Mouse (Mus musculus): ENCODE measurements at regions not wholly inside any gene's neighbourhood (a gene's known extent, or its start where the extent isn't known, plus 50 kb on each side); places are given as distances from the start of the nearest gene placed in this dataset.
A peak's percentile ranks its signal among the peaks of the same experiment; 100 is the strongest.

DNA sequence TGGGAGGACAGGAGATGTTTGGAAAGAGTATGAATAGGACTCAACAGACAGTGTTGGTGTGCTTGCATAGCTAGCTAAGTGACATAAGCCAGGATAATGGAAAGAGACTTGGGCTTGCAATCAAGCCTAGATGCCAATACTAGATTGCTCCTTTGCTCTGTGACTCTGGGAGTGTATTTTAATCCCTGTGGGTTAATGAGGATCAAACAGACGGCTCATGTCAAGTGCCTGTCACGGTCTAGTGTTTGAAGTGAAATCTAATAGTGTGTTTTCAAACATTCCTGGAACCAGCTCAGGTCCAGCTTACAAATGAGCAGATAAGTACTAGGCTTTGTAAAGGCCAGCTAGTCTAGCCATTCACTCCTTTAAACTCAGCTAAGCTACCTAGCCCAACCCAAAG lies 64.1 kb upstream of the Ranbp3l start:
- DNase-seq = no peak

GRCm38 (mm10) chr15:8897487-8898158 lies 70.1 kb upstream of the Ranbp3l start:
- no peak for DNase-seq

GRCm38 (mm10) chr15:8896856-8897255 lies 70.9 kb upstream of the Ranbp3l start:
- DNase-seq = no peak

GRCm38 (mm10) chr15:8896391-8896790 lies 71.4 kb upstream of the Ranbp3l start:
- DNase-seq = no peak

DNA sequence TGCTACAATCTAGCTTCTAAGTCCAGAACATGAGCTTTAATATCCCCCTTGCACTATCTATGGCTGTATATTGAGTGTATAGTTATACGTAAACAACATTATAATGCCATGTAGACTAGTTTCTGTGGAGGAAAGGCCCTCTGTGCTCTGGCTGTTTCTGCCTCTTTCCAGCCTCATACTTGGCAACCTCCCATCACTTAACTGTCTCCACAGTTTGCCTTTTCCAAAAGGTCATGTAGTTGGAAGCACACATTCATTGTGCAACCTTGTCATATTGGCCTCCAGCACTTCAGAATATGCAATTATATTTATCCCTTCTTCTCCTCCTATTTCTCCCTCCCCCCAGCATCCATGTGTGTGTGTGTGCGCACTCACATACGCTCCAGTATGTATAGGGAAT lies 82.2 kb upstream of the Ranbp3l start:
- no peak for DNase-seq

DNA sequence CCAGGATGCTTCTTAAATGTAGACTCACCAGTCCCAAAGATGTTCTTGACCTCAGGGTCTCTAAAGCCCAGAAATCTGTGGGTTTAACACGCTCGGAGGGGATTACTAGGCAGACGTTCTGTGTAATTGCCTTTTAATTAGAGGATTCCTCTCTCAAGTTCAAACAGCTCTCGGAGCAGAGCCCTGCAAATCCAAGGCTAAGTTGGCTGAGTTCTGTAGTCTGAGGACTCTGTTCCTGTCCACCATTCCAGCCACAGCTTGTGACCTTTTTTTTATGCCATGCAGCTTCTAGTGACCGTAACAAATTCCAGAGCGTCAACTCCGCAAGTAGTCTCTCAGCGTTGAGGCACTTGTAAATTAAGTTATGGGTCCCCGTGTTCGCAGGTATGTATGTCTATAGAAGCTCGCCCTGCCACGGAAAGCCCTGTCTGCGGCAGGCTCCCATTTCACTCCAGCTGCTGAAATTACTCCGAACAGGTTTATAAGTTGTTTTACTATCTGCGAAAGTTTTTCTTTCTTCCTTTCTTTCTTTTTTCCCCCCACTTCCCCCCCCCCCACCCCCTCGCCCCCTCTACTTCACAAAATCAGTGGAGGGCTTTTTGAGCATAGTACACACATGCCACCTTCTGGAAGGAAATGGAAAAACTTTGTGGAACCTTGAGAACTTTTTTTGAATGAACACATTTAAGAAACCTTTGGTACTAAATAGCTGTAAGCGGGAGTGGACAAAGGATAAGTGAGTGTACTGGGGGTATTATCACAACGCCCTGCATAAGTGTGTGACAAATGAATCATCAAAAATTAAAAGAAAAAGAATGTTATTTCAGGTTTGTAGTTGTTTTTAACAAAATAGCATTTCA lies 82.9 kb upstream of the Ranbp3l start:
- DNase-seq = peak in 1 of 2 experiments; percentile 19

DNA sequence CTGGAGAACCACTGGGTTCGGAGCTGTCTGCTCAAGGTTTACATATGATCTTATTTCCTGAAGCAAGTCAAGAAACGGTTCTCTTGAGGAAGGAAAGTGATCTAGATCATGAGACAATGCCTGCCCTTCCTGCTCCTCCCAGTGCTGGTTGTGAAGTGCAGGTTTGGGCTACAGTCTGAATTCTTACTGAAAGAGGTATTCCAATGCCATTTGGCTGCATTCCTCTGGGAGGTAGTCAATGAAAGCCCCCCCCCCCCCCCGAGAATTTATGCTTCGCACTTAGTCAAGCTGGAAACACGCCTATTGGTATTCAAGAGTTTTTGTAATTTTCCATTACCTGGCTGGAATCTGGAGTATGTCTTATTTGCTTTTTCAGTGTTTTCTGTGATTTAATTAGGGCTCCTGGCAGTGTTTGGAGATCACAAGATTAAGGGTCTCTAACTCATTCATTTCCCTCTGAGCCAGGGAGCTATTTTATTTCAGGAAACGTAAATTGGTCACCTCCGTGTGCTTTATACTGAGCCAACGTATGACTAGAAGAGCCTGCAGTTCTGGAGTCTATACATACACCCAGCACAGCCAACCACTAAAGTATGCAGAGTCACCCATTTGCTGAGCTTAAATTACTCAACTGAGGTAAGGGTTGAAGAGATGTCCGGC lies 84.7 kb upstream of the Ranbp3l start:
- no peak for DNase-seq

- DNase-seq = no peak
These were observed 92.8 kb upstream of the Ranbp3l start for GRCm38 (mm10) chr15:8874884-8875493.

DNA sequence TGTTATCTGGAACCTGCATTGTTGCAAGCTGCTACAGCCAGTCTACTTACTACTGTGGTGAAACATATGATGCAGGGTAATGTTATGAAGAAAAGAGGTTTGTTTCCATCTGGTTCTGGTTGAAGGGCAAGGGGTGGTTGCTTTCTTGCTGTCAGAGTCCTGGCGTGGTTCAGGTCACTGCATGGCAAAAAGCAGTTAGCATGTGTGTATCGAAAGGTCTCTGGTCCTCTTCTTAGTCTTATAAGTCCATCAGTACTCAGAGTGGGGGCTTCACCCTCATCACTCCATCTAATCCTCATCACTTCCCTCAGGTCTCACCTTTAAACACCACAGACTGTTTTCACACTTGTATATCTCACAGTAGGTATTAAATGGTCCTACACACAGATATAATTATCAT lies 99.7 kb upstream of the Ranbp3l start:
- no peak for DNase-seq

DNA sequence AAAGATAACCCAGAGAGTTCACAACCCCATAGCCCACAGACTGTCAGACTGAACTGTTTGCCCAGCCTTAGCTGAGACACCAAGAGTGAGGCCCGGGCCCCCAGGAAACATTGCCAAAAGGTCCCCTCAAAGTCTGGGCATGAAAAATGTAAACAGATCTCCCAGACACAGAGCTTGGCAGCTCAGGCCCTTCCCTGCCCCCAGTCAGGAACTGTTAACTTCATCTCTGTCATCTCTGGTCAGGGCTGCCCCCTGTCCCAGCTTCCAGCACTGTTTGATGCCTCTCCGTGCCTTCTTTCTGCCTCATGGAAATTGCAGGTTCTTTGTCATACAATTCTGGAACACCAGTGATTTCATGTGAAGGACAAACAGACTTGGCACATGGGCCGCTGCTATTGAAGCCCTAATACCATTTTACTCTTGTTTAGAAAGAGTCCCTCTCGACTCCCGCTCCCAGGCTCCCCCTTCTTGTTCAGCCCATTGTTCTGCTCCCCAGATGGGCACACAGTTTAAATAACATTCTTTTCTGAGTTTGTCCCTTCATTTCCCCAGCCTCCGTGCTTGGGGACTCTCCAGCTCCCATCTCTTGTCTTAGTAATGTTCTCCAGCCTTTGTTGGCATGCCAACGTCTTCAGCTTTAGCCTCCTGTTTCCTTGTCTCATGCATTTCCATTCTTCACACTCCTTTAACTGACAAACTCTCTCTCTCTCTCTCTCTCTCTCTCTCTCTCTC lies 100.4 kb upstream of the Ranbp3l start:
- no peak for DNase-seq

- no peak for DNase-seq
These were observed 102.4 kb upstream of the Ranbp3l start for GRCm38 (mm10) chr15:8865089-8865933.

GRCm38 (mm10) chr15:8856419-8857084 lies 111.2 kb upstream of the Ranbp3l start:
- no peak for DNase-seq

GRCm38 (mm10) chr15:8855511-8855910 lies 112.2 kb upstream of the Ranbp3l start:
- DNase-seq = no peak

GRCm38 (mm10) chr15:8854336-8854735 lies 113.4 kb upstream of the Ranbp3l start:
- DNase-seq = no peak

- no peak for DNase-seq
These were observed 116.8 kb upstream of the Ranbp3l start for GRCm38 (mm10) chr15:8850996-8851395.

DNA sequence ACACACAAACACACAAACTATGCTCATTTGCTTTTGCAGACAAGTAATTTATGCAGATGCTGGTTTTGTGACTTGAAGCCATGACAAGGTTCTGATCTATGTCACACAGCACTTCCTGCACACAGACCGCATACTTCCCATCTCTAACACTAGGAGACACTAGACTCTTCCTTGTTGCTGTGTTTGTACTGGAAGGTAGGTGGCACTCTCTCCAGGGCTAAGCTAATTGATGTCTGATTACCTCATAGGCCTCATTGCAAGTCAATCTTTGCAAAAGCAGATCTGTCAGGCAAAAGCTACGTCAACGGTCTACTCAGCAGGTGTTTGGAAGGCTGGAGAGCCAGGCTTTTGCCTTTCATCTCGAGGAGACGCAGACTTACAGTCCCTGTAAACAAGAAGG lies 118.3 kb upstream of the Ranbp3l start:
- DNase-seq = no peak

DNA sequence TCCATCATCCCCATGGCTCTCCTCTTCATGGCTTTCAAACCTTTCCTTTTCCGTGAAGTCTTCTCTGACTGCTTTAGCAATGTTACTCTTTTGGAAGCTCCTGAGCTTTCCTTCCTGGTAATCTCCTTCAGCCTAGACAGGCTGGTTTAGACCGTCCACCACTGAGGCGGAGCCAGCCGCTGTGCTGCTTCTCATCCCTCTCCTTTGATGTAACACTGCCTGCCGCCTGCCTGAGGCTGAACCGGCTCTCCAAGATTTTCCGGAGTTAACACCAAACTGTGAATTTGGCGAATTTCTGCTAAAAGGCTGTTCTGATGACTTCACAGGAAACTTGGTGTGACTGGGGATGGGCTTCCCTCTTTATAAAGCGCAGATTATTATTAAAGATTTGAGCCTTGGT lies 125.6 kb upstream of the Ranbp3l start:
- DNase-seq = no peak

- no peak for DNase-seq
These were observed 128.3 kb upstream of the Ranbp3l start for GRCm38 (mm10) chr15:8839462-8839861.

DNA sequence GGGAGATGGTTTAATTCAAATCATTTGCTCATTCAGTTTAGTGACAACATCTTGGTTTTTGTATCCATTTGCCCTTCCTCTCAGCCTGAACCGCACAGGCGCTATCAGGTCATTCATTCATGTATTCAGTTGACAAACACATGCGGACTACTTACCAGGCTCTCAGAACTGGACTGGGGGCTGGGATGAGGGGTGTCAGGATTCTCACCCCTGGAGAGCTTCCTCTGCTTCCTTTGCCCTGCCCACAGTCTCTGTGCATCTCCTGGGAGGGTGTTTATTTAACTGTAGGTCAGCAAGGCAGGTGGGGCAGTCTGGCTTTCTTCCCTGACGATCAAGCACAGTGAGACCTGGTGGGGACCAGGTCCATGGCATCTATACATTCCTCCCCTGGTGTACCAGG lies 123.6 kb upstream of the Slc1a3 start:
- DNase-seq = no peak

DNA sequence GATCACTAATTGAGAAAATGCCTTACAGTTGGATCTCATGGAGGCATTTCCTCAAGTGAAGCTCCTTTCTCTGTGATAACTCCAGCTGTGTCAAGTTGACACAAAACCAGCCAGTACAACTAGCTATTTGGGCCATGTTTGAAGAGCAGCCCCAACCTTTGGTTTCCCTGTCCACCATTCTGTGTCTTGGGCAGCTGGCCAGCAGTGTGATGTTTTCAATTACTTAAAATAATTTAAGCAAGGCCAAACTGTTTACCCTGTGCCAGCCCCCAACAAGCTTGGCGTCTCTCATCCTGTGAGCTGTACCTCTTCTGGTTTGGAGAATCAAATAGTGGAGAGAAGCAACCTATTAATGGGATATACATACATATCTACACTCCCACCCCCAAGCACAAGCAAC lies 122.4 kb upstream of the Slc1a3 start:
- DNase-seq = no peak

Data from kidney, postnatal 25 days (tissue).